Mouse (Mus musculus): ENCODE results near the gene Ltb. TPM values are rescaled to one million over a fixed set of nuclear protein-coding genes. Genes with fewer than 3 reads are reported as not detected.

Gene Ltb
- polyA plus RNA-seq, 1 experiment from 2014 or later = 0.54 TPM

- ATAC-seq (ENCODE audit: low FRiP score) = no peak
- Histone ChIP-seq H3K27me3 (no peaks in the 10 kb centered on the region), H3K4me3 (peak overlapping the region; percentile 56), H3K27ac (peak overlapping the region; percentile 95; the same call in 1 of the 2 replicates), H3K4me2 (replicated peaks) (peak overlapping the region; percentile 78), H3K9me3 (replicated peaks) (no peaks in the 10 kb centered on the region), H3K36me3 (0 out of 2 replicates have a peak, but pooled peaks cover 7% of the 10 kb centered on the region), H3K9ac (peak overlapping the region; percentile 85), H3K4me1 (peaks cover 37% of the 10 kb centered on the region)
- 69% methylated on average over 9 of the region's 9 CpGs for WGBS
Observed at GRCm38 (mm10) chr17:35236996-35237395, 42.8 kb downstream of the Ltb start.

- Histone ChIP-seq H3K27me3 (no peaks in the 10 kb centered on the region), H3K4me2 (replicated peaks) (0 out of 2 replicates have a peak overlapping the region, but pooled peaks have one; percentile 5), H3K9ac (no peak overlapping the region), H3K4me1 (peaks cover 37% of the 10 kb centered on the region), H3K36me3 (0 out of 2 replicates have a peak, but pooled peaks cover 7% of the 10 kb centered on the region), H3K4me3 (no peak overlapping the region), H3K27ac (no peak overlapping the region), H3K9me3 (replicated peaks) (no peaks in the 10 kb centered on the region)
- no peak for ATAC-seq (ENCODE audit: low FRiP score)
- whole genome bisulfite sequencing = 89% methylated on average over 12 of the region's 12 CpGs
Observed at GRCm38 (mm10) chr17:35237504-35237903, 43.3 kb downstream of the Ltb start.

- WGBS = 87% methylated on average over 5 of the region's 5 CpGs
- no peaks in the 10 kb centered on the region for H3K27me3 ChIP-seq
- H3K4me1 ChIP-seq = peaks cover 34% of the 10 kb centered on the region
- H3K27ac ChIP-seq = no peak overlapping the region
- no peak for ATAC-seq (ENCODE audit: low FRiP score)
- no peaks in the 10 kb centered on the region for H3K9me3 ChIP-seq (replicated peaks)
- peaks cover 16% of the 10 kb centered on the region for H3K36me3 ChIP-seq
- H3K9ac ChIP-seq = no peak overlapping the region
- H3K4me2 ChIP-seq (replicated peaks) = no peak overlapping the region
- H3K4me3 ChIP-seq = no peak overlapping the region
Observed at GRCm38 (mm10) chr17:35239700-35240099, 45.5 kb downstream of the Ltb start.

GRCm38 (mm10) chr17:35240384-35241304 is 46.4 kb downstream of the Ltb start:
- H3K4me2 ChIP-seq (replicated peaks) = peak overlapping the region; percentile 92
- peak; percentile 2; the same call in 1 of the 2 replicates for ATAC-seq (ENCODE audit: low FRiP score)
- H3K27me3 ChIP-seq = no peaks in the 10 kb centered on the region
- peaks cover 38% of the 10 kb centered on the region for H3K4me1 ChIP-seq
- peak overlapping the region; percentile 98 for H3K27ac ChIP-seq
- 30% methylated on average over 12 of the region's 12 CpGs for WGBS
- H3K36me3 ChIP-seq = peaks cover 24% of the 10 kb centered on the region
- H3K9ac ChIP-seq = peak overlapping the region; percentile 96
- H3K9me3 ChIP-seq (replicated peaks) = no peaks in the 10 kb centered on the region
- H3K4me3 ChIP-seq = peak overlapping the region; percentile 75

- Histone ChIP-seq H3K27ac (peak within 1 kb of the TSS; percentile 98), H3K4me2 (replicated peaks) (peak within 1 kb of the TSS; percentile 92), H3K9me3 (replicated peaks) (no peaks in the 10 kb centered on the region), H3K9ac (peak within 1 kb of the TSS; percentile 96), H3K27me3 (no peaks in the 10 kb centered on the region), H3K36me3 (peaks cover 32% of the 10 kb centered on the region), H3K4me1 (peaks cover 46% of the 10 kb centered on the region), H3K4me3 (peak within 1 kb of the TSS; percentile 75)
- peak; percentile 90 for ATAC-seq (ENCODE audit: low FRiP score)
- WGBS = under 1% methylated on average over 67 of the region's 69 CpGs
Observed at GRCm38 (mm10) chr17:35241305-35242014, 47.2 kb downstream of the Ltb start, which contains the start of gene Ddx39b. Ddx39b (plus strand) TSS chr17:35241746.

GRCm38 (mm10) chr17:35242015-35242941 is 48.0 kb downstream of the Ltb start:
- peak overlapping the region; percentile 75 for H3K4me3 ChIP-seq
- WGBS = under 1% methylated on average over 55 of the region's 55 CpGs
- no peaks in the 10 kb centered on the region for H3K27me3 ChIP-seq
- peaks cover 43% of the 10 kb centered on the region for H3K4me1 ChIP-seq
- peaks cover 40% of the 10 kb centered on the region for H3K36me3 ChIP-seq
- H3K27ac ChIP-seq = peak overlapping the region; percentile 98
- H3K4me2 ChIP-seq (replicated peaks) = peak overlapping the region; percentile 92
- peak; percentile 62 for ATAC-seq (ENCODE audit: low FRiP score)
- peak overlapping the region; percentile 96 for H3K9ac ChIP-seq
- no peaks in the 10 kb centered on the region for H3K9me3 ChIP-seq (replicated peaks)

GRCm38 (mm10) chr17:35243086-35243485 is 48.8 kb downstream of the Ltb start:
- 6% methylated on average over 16 of the region's 16 CpGs for WGBS
- peaks cover 48% of the 10 kb centered on the region for H3K36me3 ChIP-seq
- peaks cover 43% of the 10 kb centered on the region for H3K4me1 ChIP-seq

GRCm38 (mm10) chr17:35244999-35245398 is 50.8 kb downstream of the Ltb start:
- H3K9ac ChIP-seq = peak overlapping the region; percentile 96; the same call in 1 of the 2 replicates
- H3K4me2 ChIP-seq (replicated peaks) = peak overlapping the region; percentile 92
- no peaks in the 10 kb centered on the region for H3K9me3 ChIP-seq (replicated peaks)
- H3K27me3 ChIP-seq = no peaks in the 10 kb centered on the region
- no peak for ATAC-seq (ENCODE audit: low FRiP score)
- peaks cover 43% of the 10 kb centered on the region for H3K4me1 ChIP-seq
- no peak overlapping the region for H3K27ac ChIP-seq
- H3K36me3 ChIP-seq = peaks cover 67% of the 10 kb centered on the region
- H3K4me3 ChIP-seq = peak overlapping the region; percentile 75
- WGBS = 74% methylated on average over 2 of the region's 2 CpGs

More at GRCm38 (mm10) chr17:35243086-35243485, 48.8 kb downstream of the Ltb start:
- peak; percentile 5; the same call in 1 of the 2 replicates for ATAC-seq (ENCODE audit: low FRiP score)
- Histone ChIP-seq H3K4me2 (replicated peaks) (peak overlapping the region; percentile 92), H3K9me3 (replicated peaks) (no peaks in the 10 kb centered on the region), H3K27me3 (no peaks in the 10 kb centered on the region), H3K4me3 (peak overlapping the region; percentile 75), H3K27ac (peak overlapping the region; percentile 98), H3K9ac (peak overlapping the region; percentile 96)

Small RNA genes lying within 50 kb of the gene (microRNA-seq; reads per million reads assigned to microRNA genes)
- gene Mir6973a (not detected), gene Mir6974 (not detected), gene Mir6975 (5.2 reads per million, percentile 13 among the genes with 10 or more reads in this experiment)

Other genes with a start within 250 kb of the Ltb start
- gene Hspa1b, start 235.2 kb upstream of the Ltb start, polyA plus RNA-seq (2016; fragmentation: Nextera tagmentation; extraction: Ambion mirVana) = 0.08 and 0.25 TPM in 2 replicates
- 0.99 TPM in 1 of 2 replicates, not detected in the other for gene Gm20481, start 224.5 kb upstream of the Ltb start, polyA plus RNA-seq (2016; fragmentation: Nextera tagmentation; extraction: Ambion mirVana)
- gene Hspa1a, start 222.3 kb upstream of the Ltb start, polyA plus RNA-seq (2016; fragmentation: Nextera tagmentation; extraction: Ambion mirVana) = 2.2 and 3.1 TPM in 2 replicates
- gene Hspa1l, start 221.7 kb upstream of the Ltb start, polyA plus RNA-seq (2016; fragmentation: Nextera tagmentation; extraction: Ambion mirVana) = 1.3 TPM in 2 replicates
- gene Lsm2, start 212.6 kb upstream of the Ltb start, polyA plus RNA-seq (2016; fragmentation: Nextera tagmentation; extraction: Ambion mirVana) = 128 and 158 TPM in 2 replicates
- gene Vars, start 193.5 kb upstream of the Ltb start, polyA plus RNA-seq (2016; fragmentation: Nextera tagmentation; extraction: Ambion mirVana) = 109 and 110 TPM in 2 replicates
- 0.12 and 0.20 TPM in 2 replicates for gene Vwa7, start 177.9 kb upstream of the Ltb start, polyA plus RNA-seq (2016; fragmentation: Nextera tagmentation; extraction: Ambion mirVana)
- 2.4 and 3.6 TPM in 2 replicates for gene Sapcd1, start 166.4 kb upstream of the Ltb start, polyA plus RNA-seq (2016; fragmentation: Nextera tagmentation; extraction: Ambion mirVana)
- gene Msh5, start 147.7 kb upstream of the Ltb start, polyA plus RNA-seq (2016; fragmentation: Nextera tagmentation; extraction: Ambion mirVana) = 3.0 and 3.1 TPM in 2 replicates
- 157 and 159 TPM in 2 replicates for gene Clic1, start 144.5 kb upstream of the Ltb start, polyA plus RNA-seq (2016; fragmentation: Nextera tagmentation; extraction: Ambion mirVana)
- 512 and 517 TPM in 2 replicates for gene Ddah2, start 135.4 kb upstream of the Ltb start, polyA plus RNA-seq (2016; fragmentation: Nextera tagmentation; extraction: Ambion mirVana)
- not detected in 2 replicates for gene Ly6g6c, start 129.1 kb upstream of the Ltb start, polyA plus RNA-seq (2016; fragmentation: Nextera tagmentation; extraction: Ambion mirVana)
- 0.46 and 0.52 TPM in 2 replicates for gene Mpig6b, start 128.3 kb upstream of the Ltb start, polyA plus RNA-seq (2016; fragmentation: Nextera tagmentation; extraction: Ambion mirVana)
- not detected in 2 replicates for gene Ly6g6e, start 117.5 kb upstream of the Ltb start, polyA plus RNA-seq (2016; fragmentation: Nextera tagmentation; extraction: Ambion mirVana)
- 2.1 and 2.3 TPM in 2 replicates for gene Ly6g6d, start 116.4 kb upstream of the Ltb start, polyA plus RNA-seq (2016; fragmentation: Nextera tagmentation; extraction: Ambion mirVana)
- gene Ly6g6f, start 108.8 kb upstream of the Ltb start, polyA plus RNA-seq (2016; fragmentation: Nextera tagmentation; extraction: Ambion mirVana) = 0.47 and 0.62 TPM in 2 replicates
- gene Abhd16a, start 105.2 kb upstream of the Ltb start, polyA plus RNA-seq (2016; fragmentation: Nextera tagmentation; extraction: Ambion mirVana) = 78.6 and 81.1 TPM in 2 replicates
- gene Ly6g5c, start 86.2 kb upstream of the Ltb start, polyA plus RNA-seq (2016; fragmentation: Nextera tagmentation; extraction: Ambion mirVana) = not detected in 2 replicates
- 1.4 and 1.5 TPM in 2 replicates for gene Ly6g5b, start 79.0 kb upstream of the Ltb start, polyA plus RNA-seq (2016; fragmentation: Nextera tagmentation; extraction: Ambion mirVana)
- gene Gpank1, start 73.0 kb upstream of the Ltb start, polyA plus RNA-seq (2016; fragmentation: Nextera tagmentation; extraction: Ambion mirVana) = 19.8 and 20.8 TPM in 2 replicates
- 237 and 276 TPM in 2 replicates for gene Csnk2b, start 72.4 kb upstream of the Ltb start, polyA plus RNA-seq (2016; fragmentation: Nextera tagmentation; extraction: Ambion mirVana)
- 7.3 and 7.7 TPM in 2 replicates for gene D17H6S53E, start 68.1 kb upstream of the Ltb start, polyA plus RNA-seq (2016; fragmentation: Nextera tagmentation; extraction: Ambion mirVana)
- gene Apom, start 62.4 kb upstream of the Ltb start, polyA plus RNA-seq (2016; fragmentation: Nextera tagmentation; extraction: Ambion mirVana) = 0.39 TPM in 1 of 2 replicates, not detected in the other
- gene Bag6, start 59.3 kb upstream of the Ltb start, polyA plus RNA-seq (2016; fragmentation: Nextera tagmentation; extraction: Ambion mirVana) = 87.9 and 88.3 TPM in 2 replicates
- gene Prrc2a, start 29.5 kb upstream of the Ltb start, polyA plus RNA-seq (2016; fragmentation: Nextera tagmentation; extraction: Ambion mirVana) = 206 and 213 TPM in 2 replicates
- 7.8 and 7.9 TPM in 2 replicates for gene Aif1, start 18.4 kb upstream of the Ltb start, polyA plus RNA-seq (2016; fragmentation: Nextera tagmentation; extraction: Ambion mirVana)
- gene Lst1, start 6.0 kb upstream of the Ltb start, polyA plus RNA-seq (2016; fragmentation: Nextera tagmentation; extraction: Ambion mirVana) = 6.1 and 6.9 TPM in 2 replicates
- 0.14 TPM in 1 of 2 replicates, not detected in the other for gene Tnf, start 7.6 kb downstream of the Ltb start, polyA plus RNA-seq (2016; fragmentation: Nextera tagmentation; extraction: Ambion mirVana)
- gene Lta, start 10.9 kb downstream of the Ltb start, polyA plus RNA-seq (2016; fragmentation: Nextera tagmentation; extraction: Ambion mirVana) = not detected in 2 replicates
- 0.62 TPM in 1 of 2 replicates, not detected in the other for gene Gm16181, start 26.4 kb downstream of the Ltb start, polyA plus RNA-seq (2016; fragmentation: Nextera tagmentation; extraction: Ambion mirVana)
- 21.1 and 23.0 TPM in 2 replicates for gene Atp6v1g2, start 39.2 kb downstream of the Ltb start, polyA plus RNA-seq (2016; fragmentation: Nextera tagmentation; extraction: Ambion mirVana)
- gene Nfkbil1, start 41.4 kb downstream of the Ltb start, polyA plus RNA-seq (2016; fragmentation: Nextera tagmentation; extraction: Ambion mirVana) = 12.1 and 12.2 TPM in 2 replicates
- gene Ddx39b, start 47.3 kb downstream of the Ltb start, polyA plus RNA-seq (2016; fragmentation: Nextera tagmentation; extraction: Ambion mirVana) = 480 and 488 TPM in 2 replicates
- gene H2-D1, start 68.3 kb downstream of the Ltb start, polyA plus RNA-seq (2016; fragmentation: Nextera tagmentation; extraction: Ambion mirVana) = 38.6 and 46.0 TPM in 2 replicates
- gene H2-Q1, start 126.0 kb downstream of the Ltb start, polyA plus RNA-seq (2016; fragmentation: Nextera tagmentation; extraction: Ambion mirVana) = 0.12 TPM in 1 of 2 replicates, not detected in the other
- gene H2-Q2, start 147.8 kb downstream of the Ltb start, polyA plus RNA-seq (2016; fragmentation: Nextera tagmentation; extraction: Ambion mirVana) = 0.46 TPM in 1 of 2 replicates, not detected in the other
- 1.6 and 1.7 TPM in 2 replicates for gene H2-Q4, start 185.2 kb downstream of the Ltb start, polyA plus RNA-seq (2016; fragmentation: Nextera tagmentation; extraction: Ambion mirVana)
- gene H2-Q6, start 230.4 kb downstream of the Ltb start, polyA plus RNA-seq (2016; fragmentation: Nextera tagmentation; extraction: Ambion mirVana) = 0.10 and 0.42 TPM in 2 replicates
- gene H2-Q7, start 244.7 kb downstream of the Ltb start, polyA plus RNA-seq (2016; fragmentation: Nextera tagmentation; extraction: Ambion mirVana) = 3.9 and 4.7 TPM in 2 replicates

Data from hindbrain, embryonic 12.5 days (tissue).